13 mouse cellular contexts compared by ENCODE assay signal in genomic region chr17:73303676-73304075, GRCm38 (mm10).
DNase-seq lines count a peak whose midpoint lies in the region; ATAC-seq and TF ChIP-seq lines count a peak whose summit lies in the region.
"Had no signal": no experiment of that assay in that cellular context is flagged by ENCODE, and none has a peak within 500 bp of the region (broad histone marks: within the 10 kb centered on the region; RNA-seq: fewer than 3 reads in every experiment).

No protein-coding gene starts in this region.

- no peaks in the 10 kb centered on the region for H3K4me1 ChIP-seq in neural tube, embryonic 12.5 days
- H3K4me1 ChIP-seq in neural tube, embryonic 15.5 days = peaks cover 17% of the 10 kb centered on the region
- peaks cover 0 to 22% of the 10 kb centered on the region in 2 experiments; a peak in 2 of 4 replicates for H3K4me1 ChIP-seq in MEL (ENCODE audit: control insufficient read depth in 1 of 2, insufficient read depth in 2 of 2, low read length in 2 of 2)
- H3K4me1 ChIP-seq: forebrain, embryonic 13.5 days had no signal

- no peaks in the 10 kb centered on the region for H3K79me2 ChIP-seq in MEL (ENCODE audit: control insufficient read depth, insufficient read depth, low read length, poor library complexity)

- WGBS in neural tube, embryonic 12.5 days = 57% methylated on average over 13 of the region's 13 CpGs
- 49% methylated on average over 13 of the region's 13 CpGs for WGBS in neural tube, embryonic 15.5 days

- no peak overlapping the region for H3K9ac ChIP-seq in neural tube, embryonic 12.5 days
- H3K9ac ChIP-seq in neural tube, embryonic 15.5 days (replicated peaks) = no peak overlapping the region
- no peak overlapping the region for H3K9ac ChIP-seq in MEL (ENCODE audit: control insufficient read depth, low read depth, low read length, poor library complexity, severe bottlenecking)
- H3K9ac ChIP-seq: forebrain, embryonic 13.5 days; heart, embryonic 13.5 days; hindbrain, embryonic 15.5 days had no signal

- ATAC-seq in neural tube, embryonic 12.5 days (ENCODE audit: low FRiP score, low read depth) = no peak
- ATAC-seq in neural tube, embryonic 15.5 days (ENCODE audit: low FRiP score) = no peak; the same call in 1 of the 2 replicates
- ATAC-seq: intestine, postnatal 0 days had no signal

- TF ChIP-seq RAD21 in MEL (IDR thresholded peaks at IDR 0.05; ENCODE audit: low read depth, low read length) = no peak

- DNase-seq in heart, adult 11 months = peak; percentile 52
- no peak for DNase-seq in heart, postnatal 14 days
- no peak for DNase-seq in MEL (ENCODE audit: low read depth, low spot score)
- peak; percentile 31 for DNase-seq in testis, postnatal 10 days (ENCODE audit: low spot score)

- TF ChIP-seq POLR2A in MEL (IDR thresholded peaks at IDR 0.05; ENCODE audit: control insufficient read depth in 1 of 2, insufficient read depth in 1 of 2, low read depth in 1 of 2, low read length in 2 of 2, poor library complexity in 1 of 2) = no peak

- intact Hi-C loops in heart, postnatal 14 days (cut with DNase I) = loop anchor here (1.0 kb wide), 1 partner anchor 579 kb away; no protein-coding TSS in a partner anchor

- no peak overlapping the region for H3K27ac ChIP-seq in neural tube, embryonic 12.5 days
- no peak overlapping the region for H3K27ac ChIP-seq in neural tube, embryonic 15.5 days (replicated peaks)
- H3K27ac ChIP-seq in MEL (ENCODE audit: control insufficient read depth, low read depth, low read length) = peak overlapping the region; percentile 37; the same call in 1 of the 2 replicates
- H3K27ac ChIP-seq: forebrain, embryonic 10.5 days; forebrain, embryonic 13.5 days; heart, embryonic 13.5 days; hindbrain, embryonic 10.5 days; hindbrain, embryonic 15.5 days had no signal

- H3K4me3 ChIP-seq in neural tube, embryonic 12.5 days = no peak overlapping the region
- no peak overlapping the region for H3K4me3 ChIP-seq in neural tube, embryonic 15.5 days (replicated peaks)
- H3K4me3 ChIP-seq in MEL (ENCODE audit: control insufficient read depth in 1 of 2, insufficient read depth in 1 of 2, low read depth in 2 of 2, low read length in 2 of 2) = no peak overlapping the region
- H3K4me3 ChIP-seq: forebrain, embryonic 10.5 days; forebrain, embryonic 13.5 days; heart, embryonic 13.5 days; hindbrain, embryonic 10.5 days; hindbrain, embryonic 15.5 days had no signal

- H3K36me3 ChIP-seq in neural tube, embryonic 12.5 days = no peaks in the 10 kb centered on the region
- H3K36me3 ChIP-seq in neural tube, embryonic 15.5 days = no peaks in the 10 kb centered on the region
- peaks cover 0 to 3% of the 10 kb centered on the region in 2 experiments; a peak in 2 of 4 replicates for H3K36me3 ChIP-seq in MEL (ENCODE audit: control insufficient read depth in 1 of 2, insufficient read depth in 2 of 2, low read length in 2 of 2)
- H3K36me3 ChIP-seq: forebrain, embryonic 10.5 days; G1E; heart, embryonic 13.5 days; hindbrain, embryonic 10.5 days; hindbrain, embryonic 15.5 days had no signal

- TF ChIP-seq CTCF in MEL (IDR thresholded peaks at IDR 0.05 in 2 of 3, conservative IDR thresholded peaks at IDR 0.05 in 1 of 3; ENCODE audit: control insufficient read depth in 1 of 3, insufficient read depth in 1 of 3, low read depth in 2 of 3, low read length in 3 of 3, poor library complexity in 1 of 3, severe bottlenecking in 1 of 3) = no peak

- no peaks in the 10 kb centered on the region for H3K27me3 ChIP-seq in neural tube, embryonic 12.5 days (replicated peaks)
- H3K27me3 ChIP-seq in neural tube, embryonic 15.5 days (replicated peaks) = peaks cover 14% of the 10 kb centered on the region
- H3K27me3 ChIP-seq in MEL (ENCODE audit: control insufficient read depth in 1 of 2, insufficient read depth in 2 of 2, low read length in 2 of 2) = no peaks in the 10 kb centered on the region
- H3K27me3 ChIP-seq: hindbrain, embryonic 15.5 days had no signal

- H3K9me3 ChIP-seq in neural tube, embryonic 12.5 days = no peaks in the 10 kb centered on the region
- H3K9me3 ChIP-seq in neural tube, embryonic 15.5 days (replicated peaks) = no peaks in the 10 kb centered on the region
- H3K9me3 ChIP-seq in MEL (replicated peaks; ENCODE audit: insufficient read depth, low read length) = no peaks in the 10 kb centered on the region
- H3K9me3 ChIP-seq: forebrain, embryonic 10.5 days; forebrain, embryonic 13.5 days; G1E; heart, embryonic 13.5 days; hindbrain, embryonic 10.5 days; hindbrain, embryonic 15.5 days had no signal

- H3K4me2 ChIP-seq in neural tube, embryonic 12.5 days (replicated peaks) = 0 out of 2 replicates have a peak overlapping the region, but pooled peaks have one; percentile 2
- H3K4me2 ChIP-seq in neural tube, embryonic 15.5 days = no peak overlapping the region
- H3K4me2 ChIP-seq: forebrain, embryonic 13.5 days; heart, embryonic 13.5 days; hindbrain, embryonic 15.5 days had no signal

- TF ChIP-seq EP300 in MEL (IDR thresholded peaks at IDR 0.05; ENCODE audit: low read depth in 1 of 2, low read length in 2 of 2) = no peak

TF ChIP-seq in MEL, 35 proteins besides CTCF, POLR2A, EP300 and RAD21:
- TF ChIP-seq KAT2A (conservative IDR thresholded peaks at IDR 0.05; ENCODE audit: low read depth, low read length) (no peak), ETS1 (IDR thresholded peaks at IDR 0.05; ENCODE audit: low read depth, low read length) (no peak), POLR2AphosphoS2 (IDR thresholded peaks at IDR 0.05; ENCODE audit: low read length) (no peak), POLR2AphosphoS5 (IDR thresholded peaks at IDR 0.05; ENCODE audit: borderline replicate concordance, low read depth, low read length) (no peak), NRF1 (IDR thresholded peaks at IDR 0.05; ENCODE audit: insufficient read depth, low read depth, low read length, poor library complexity, severe bottlenecking) (no peak), ZC3H11A (IDR thresholded peaks at IDR 0.05; ENCODE audit: low read depth, low read length) (no peak), BHLHE40 (IDR thresholded peaks at IDR 0.05; ENCODE audit: borderline replicate concordance, low read depth, low read length) (no peak), MAZ (IDR thresholded peaks at IDR 0.05; ENCODE audit: low read depth, low read length) (no peak), SMC3 (IDR thresholded peaks at IDR 0.05; ENCODE audit: low read depth, low read length) (no peak), E2F4 (IDR thresholded peaks at IDR 0.05; ENCODE audit: borderline replicate concordance, low read depth, low read length) (no peak), MAFK (IDR thresholded peaks at IDR 0.05; ENCODE audit: borderline replicate concordance, low read depth, low read length) (no peak), MAX (IDR thresholded peaks at IDR 0.05; ENCODE audit: low read length) (no peak), TCF12 (IDR thresholded peaks at IDR 0.05; ENCODE audit: low read depth, low read length) (no peak)

Comparison
In these comparisons a context has a peak if more than half of its experiments do, and no peak if none do; other contexts are left out.
1. DNase-seq: peak in heart, adult 11 months (single experiment) and testis, postnatal 10 days (single experiment); none in heart, postnatal 14 days (0 of 2) and MEL (single experiment).